Mouse (Mus musculus) mesoderm, embryonic 11.5 days (tissue): ENCODE measurements at regions not wholly inside any gene's neighbourhood (a gene's known extent, or its start where the extent isn't known, plus 50 kb on each side); places are given as distances from the start of the nearest gene placed in this dataset.
A peak's percentile ranks its signal among the peaks of the same experiment; 100 is the strongest.

Experiments
- DNase-seq: peaks from one replicate; pipeline ENCODE4 v3.0.0-alpha.2; 2012; ENCODE audit warnings: low read depth, low spot score

GRCm38 (mm10) chr6:100143586-100144301 lies 143.5 kb downstream of the Rybp start:
- peak; percentile 58 for DNase-seq

GRCm38 (mm10) chr6:100141225-100141624 lies 146.1 kb downstream of the Rybp start:
- no peak for DNase-seq

- no peak for DNase-seq
Observed at GRCm38 (mm10) chr6:100140581-100141114, 146.6 kb downstream of the Rybp start.

GRCm38 (mm10) chr6:100139809-100140208 lies 147.5 kb downstream of the Rybp start:
- DNase-seq: no peak

GRCm38 (mm10) chr6:100138659-100139058 lies 148.6 kb downstream of the Rybp start:
- no peak for DNase-seq

GRCm38 (mm10) chr6:100135177-100135576 lies 152.1 kb downstream of the Rybp start:
- DNase-seq: no peak

GRCm38 (mm10) chr6:100133970-100134369 lies 153.3 kb downstream of the Rybp start:
- no peak for DNase-seq

- no peak for DNase-seq
Observed at GRCm38 (mm10) chr6:100132916-100133600, 154.2 kb downstream of the Rybp start.

- peak; percentile 43 for DNase-seq
Observed at GRCm38 (mm10) chr6:100127221-100128143, 159.8 kb downstream of the Rybp start.

- no peak for DNase-seq
Observed at GRCm38 (mm10) chr6:100126736-100127135, 160.5 kb downstream of the Rybp start.

GRCm38 (mm10) chr6:100126326-100126725 lies 161.0 kb downstream of the Rybp start:
- no peak for DNase-seq

GRCm38 (mm10) chr6:100121240-100121639 lies 166.0 kb downstream of the Rybp start:
- DNase-seq: no peak

GRCm38 (mm10) chr6:100120017-100120944 lies 167.0 kb downstream of the Rybp start:
- DNase-seq: peak; percentile 53

GRCm38 (mm10) chr6:100117084-100117483 lies 170.2 kb downstream of the Rybp start:
- DNase-seq: no peak

GRCm38 (mm10) chr6:100113393-100114137 lies 173.7 kb downstream of the Rybp start:
- no peak for DNase-seq

- DNase-seq: no peak
Observed at GRCm38 (mm10) chr6:100110981-100111660, 176.2 kb downstream of the Rybp start.

GRCm38 (mm10) chr6:100109979-100110378 lies 177.3 kb downstream of the Rybp start:
- no peak for DNase-seq

- no peak for DNase-seq
Observed at GRCm38 (mm10) chr6:100109351-100109750, 177.9 kb downstream of the Rybp start.

GRCm38 (mm10) chr6:100107508-100107907 lies 179.8 kb downstream of the Rybp start:
- no peak for DNase-seq
